Mouse (Mus musculus): ENCODE measurements around the gene Pdcd2. TPM values are rescaled to one million over a fixed set of nuclear protein-coding genes. Genes with fewer than 3 reads are reported as not detected.
A peak's percentile ranks its signal among the peaks of the same experiment; 100 is the strongest.

The Pdcd2 gene
- polyA plus RNA-seq, 1 experiment from 2014 or later: 65.1 TPM

DNA sequence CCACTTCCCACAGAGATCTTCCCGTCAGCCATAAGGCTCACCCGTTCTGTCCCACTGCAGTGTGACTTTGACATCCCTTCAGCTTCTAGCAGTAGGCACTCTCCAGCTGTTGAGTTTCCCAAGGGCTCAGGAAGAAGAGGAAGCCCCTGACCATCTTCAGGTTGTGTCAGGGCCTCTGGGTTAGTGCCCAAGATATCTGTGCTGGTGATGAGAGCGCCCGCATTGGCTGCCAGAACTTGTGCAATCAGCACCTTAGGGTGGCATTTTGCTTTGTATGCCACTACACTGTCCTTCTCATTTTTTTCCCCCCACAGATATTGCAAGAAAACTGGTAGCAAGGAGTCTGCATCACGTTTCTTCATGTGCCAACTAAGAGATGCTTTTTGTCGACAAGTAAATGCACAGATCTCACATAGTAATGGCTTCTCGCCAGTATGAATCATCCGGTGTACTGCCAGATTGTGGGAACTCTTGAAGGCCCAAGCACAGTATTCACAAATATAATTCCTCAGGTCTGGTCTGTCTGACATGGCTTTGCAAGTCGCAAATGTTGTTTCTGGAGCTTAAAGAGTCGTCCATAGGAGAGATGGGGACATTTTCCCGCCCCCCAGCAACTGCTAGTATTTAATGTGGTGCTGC lies 8.2 kb upstream of the Pdcd2 start:
- no peak for ATAC-seq (ENCODE audit: low FRiP score)
- Histone ChIP-seq H3K4me1 (peaks cover 4% of the 10 kb centered on the region; the same call in 1 of the 2 replicates), H3K9ac (no peak overlapping the region), H3K4me2 (no peak overlapping the region), H3K27me3 (peaks cover 21% of the 10 kb centered on the region), H3K27ac (no peak overlapping the region), H3K4me3 (replicated peaks) (no peak overlapping the region), H3K9me3 (no peaks in the 10 kb centered on the region), H3K36me3 (replicated peaks) (no peaks in the 10 kb centered on the region)
- 67% methylated on average over 11 of the region's 11 CpGs for WGBS

DNA sequence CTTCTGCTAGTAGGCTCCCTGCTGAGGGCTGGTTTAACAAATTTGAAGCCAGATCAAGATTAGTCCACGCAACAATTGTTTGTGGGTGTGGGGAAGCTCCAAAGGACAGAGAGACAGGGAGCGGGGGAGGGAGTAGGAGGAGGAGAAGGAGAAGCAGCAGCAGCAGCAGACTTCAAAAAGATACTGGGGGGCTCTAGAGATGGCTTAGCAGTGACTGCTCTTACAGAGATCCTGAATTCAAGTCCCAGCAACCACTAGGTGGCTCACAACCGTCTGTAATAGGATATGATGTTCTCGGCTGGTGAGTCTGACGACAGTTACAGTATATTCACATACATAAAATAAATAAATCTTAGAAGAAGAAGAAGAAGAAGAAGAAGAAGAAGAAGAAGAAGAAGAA lies 3.0 kb upstream of the Pdcd2 start:
- Histone ChIP-seq H3K4me2 (no peak overlapping the region), H3K4me1 (peaks cover 23% of the 10 kb centered on the region)

DNA sequence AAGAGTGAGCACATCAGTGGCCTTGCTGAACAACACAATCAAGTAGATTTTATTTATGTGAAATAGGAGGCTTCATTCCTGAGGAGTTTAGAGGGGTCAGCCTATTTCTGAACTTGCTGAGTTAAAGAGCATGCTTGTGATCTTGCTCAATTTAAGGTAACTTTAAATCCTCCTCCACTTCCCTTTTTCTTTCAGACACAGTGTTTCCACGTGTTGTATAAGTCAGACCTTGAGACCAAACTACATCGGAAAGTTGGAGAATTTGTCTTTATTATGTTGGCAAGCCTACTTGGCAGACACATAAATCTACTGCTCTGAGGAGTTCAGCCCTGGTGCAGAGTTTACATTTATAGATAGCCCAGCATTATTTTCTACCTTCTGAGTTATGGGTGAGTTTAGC lies 1.8 kb upstream of the Pdcd2 start:
- H3K27ac ChIP-seq: no peak overlapping the region
- WGBS: 88% methylated on average over 2 of the region's 2 CpGs
- H3K36me3 ChIP-seq (replicated peaks): peaks cover 15% of the 10 kb centered on the region
- H3K9me3 ChIP-seq: no peaks in the 10 kb centered on the region
- no peak overlapping the region for H3K4me3 ChIP-seq (replicated peaks)
- H3K4me1 ChIP-seq: peaks cover 23% of the 10 kb centered on the region
- no peak overlapping the region for H3K9ac ChIP-seq
- H3K4me2 ChIP-seq: no peak overlapping the region
- ATAC-seq (ENCODE audit: low FRiP score): no peak
- H3K27me3 ChIP-seq: no peaks in the 10 kb centered on the region

More for the DNA sequence above, 3.0 kb upstream of the Pdcd2 start:
- no peak overlapping the region for H3K27ac ChIP-seq
- no peak overlapping the region for H3K9ac ChIP-seq
- no peak overlapping the region for H3K4me3 ChIP-seq (replicated peaks)
- peaks cover 3% of the 10 kb centered on the region; the same call in 1 of the 2 replicates for H3K36me3 ChIP-seq (replicated peaks)
- WGBS: 3% methylated on average over 5 of the region's 5 CpGs
- H3K27me3 ChIP-seq: peaks cover 3% of the 10 kb centered on the region
- no peak for ATAC-seq (ENCODE audit: low FRiP score)
- H3K9me3 ChIP-seq: no peaks in the 10 kb centered on the region

DNA sequence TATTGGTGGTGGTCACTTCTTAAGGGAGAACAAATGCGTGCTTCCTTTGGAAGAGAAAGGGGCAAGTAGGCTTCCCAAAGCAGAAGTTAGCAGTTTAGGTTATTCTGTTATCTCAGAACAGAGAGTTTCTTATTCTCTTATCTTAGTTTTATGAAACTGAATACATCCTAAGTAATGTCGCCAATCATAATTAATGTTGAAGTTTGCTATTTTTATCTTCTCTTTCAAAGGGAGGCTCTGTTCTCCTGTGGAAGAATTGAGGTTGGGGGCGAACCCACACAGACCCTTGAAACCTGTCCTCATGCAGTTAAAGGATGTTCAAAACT lies 673 bp upstream of the Pdcd2 start:
- Histone ChIP-seq H3K4me2 (peak overlapping the region; percentile 71), H3K4me3 (replicated peaks) (peak overlapping the region; percentile 80), H3K27me3 (no peaks in the 10 kb centered on the region), H3K27ac (no peak overlapping the region), H3K9ac (peak overlapping the region; percentile 79), H3K4me1 (peaks cover 23% of the 10 kb centered on the region), H3K36me3 (replicated peaks) (peaks cover 18% of the 10 kb centered on the region), H3K9me3 (no peaks in the 10 kb centered on the region)
- ATAC-seq (ENCODE audit: low FRiP score): no peak
- 63% methylated on average over 3 of the region's 3 CpGs for WGBS

DNA sequence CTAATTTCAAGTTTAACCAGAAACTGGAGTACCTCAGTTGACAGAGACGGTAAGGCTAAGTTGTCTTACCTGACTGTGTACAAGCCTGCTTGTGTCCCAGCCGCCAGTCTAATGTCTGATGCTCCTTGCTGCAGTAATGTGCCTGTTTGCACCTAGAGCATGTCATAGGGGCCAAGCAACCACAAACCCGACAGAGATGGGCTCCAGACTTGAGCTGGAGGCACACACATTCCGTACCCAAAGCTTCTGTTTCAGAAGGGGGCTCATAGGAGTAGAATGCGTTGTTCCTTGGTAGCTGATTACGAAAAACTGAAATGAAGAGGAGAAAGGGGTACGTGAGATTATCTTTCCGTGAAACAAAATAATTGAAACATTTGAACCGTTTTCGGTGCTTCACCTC lies 797 bp downstream of the Pdcd2 start:
- H3K4me2 ChIP-seq: peak overlapping the region; percentile 71
- no peaks in the 10 kb centered on the region for H3K27me3 ChIP-seq
- peak overlapping the region; percentile 79 for H3K9ac ChIP-seq
- H3K4me1 ChIP-seq: peaks cover 23% of the 10 kb centered on the region
- no peak for ATAC-seq (ENCODE audit: low FRiP score)
- H3K36me3 ChIP-seq (replicated peaks): peaks cover 30% of the 10 kb centered on the region
- 15% methylated on average over 10 of the region's 10 CpGs for whole genome bisulfite sequencing
- H3K4me3 ChIP-seq (replicated peaks): peak overlapping the region; percentile 80
- H3K9me3 ChIP-seq: no peaks in the 10 kb centered on the region
- H3K27ac ChIP-seq: no peak overlapping the region

DNA sequence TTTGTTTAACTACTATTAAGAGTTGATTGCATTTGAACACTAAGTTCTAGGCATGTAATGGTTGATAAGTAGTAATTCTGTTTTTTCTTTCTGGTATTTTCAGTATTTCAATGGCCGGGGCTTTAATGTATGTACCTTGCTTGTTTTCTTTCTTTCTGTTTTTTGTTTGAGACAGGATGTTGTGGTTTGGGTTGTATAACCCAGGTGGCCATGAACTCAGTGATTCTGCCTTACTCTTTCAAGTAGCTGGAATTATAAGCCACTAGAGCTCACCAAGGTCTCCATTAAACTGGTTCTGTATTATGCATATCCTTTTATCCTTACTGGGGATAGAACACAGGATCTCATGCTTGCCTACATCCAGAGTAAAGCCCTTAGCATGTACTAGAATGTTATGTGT lies 8.3 kb downstream of the Pdcd2 start:
- Histone ChIP-seq H3K27me3 (no peaks in the 10 kb centered on the region), H3K36me3 (replicated peaks) (peaks cover 85% of the 10 kb centered on the region), H3K4me2 (no peak overlapping the region), H3K4me3 (replicated peaks) (no peak overlapping the region), H3K4me1 (no peaks in the 10 kb centered on the region), H3K9me3 (no peaks in the 10 kb centered on the region), H3K9ac (no peak overlapping the region), H3K27ac (no peak overlapping the region)
- no peak for ATAC-seq (ENCODE audit: low FRiP score)
- 94% methylated on average over 1 of the region's 1 CpGs for WGBS

DNA sequence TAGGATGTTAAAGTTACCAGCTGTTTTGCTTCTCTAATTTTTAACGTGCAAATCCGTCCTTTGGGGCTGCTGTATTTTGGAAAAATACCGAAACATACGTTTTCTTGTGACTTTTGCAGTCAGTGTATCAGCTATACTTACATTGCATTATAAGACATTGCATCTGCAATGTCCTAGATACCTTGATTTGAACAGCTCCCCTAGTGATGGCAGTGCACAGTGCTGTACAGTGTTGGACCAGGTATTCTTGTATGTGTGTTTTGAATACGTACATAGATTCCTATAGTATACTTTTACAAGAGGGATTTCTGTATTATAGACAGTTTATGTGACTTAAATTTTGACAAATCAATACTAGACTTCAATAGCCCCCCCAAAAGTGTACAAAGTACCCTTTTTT lies 8.9 kb downstream of the Pdcd2 start:
- Histone ChIP-seq H3K27me3 (no peaks in the 10 kb centered on the region), H3K36me3 (replicated peaks) (peaks cover 91% of the 10 kb centered on the region), H3K27ac (no peak overlapping the region), H3K4me1 (no peaks in the 10 kb centered on the region), H3K9me3 (no peaks in the 10 kb centered on the region), H3K4me2 (no peak overlapping the region), H3K4me3 (replicated peaks) (no peak overlapping the region), H3K9ac (no peak overlapping the region)
- ATAC-seq (ENCODE audit: low FRiP score): no peak
- 90% methylated on average over 5 of the region's 5 CpGs for WGBS

DNA sequence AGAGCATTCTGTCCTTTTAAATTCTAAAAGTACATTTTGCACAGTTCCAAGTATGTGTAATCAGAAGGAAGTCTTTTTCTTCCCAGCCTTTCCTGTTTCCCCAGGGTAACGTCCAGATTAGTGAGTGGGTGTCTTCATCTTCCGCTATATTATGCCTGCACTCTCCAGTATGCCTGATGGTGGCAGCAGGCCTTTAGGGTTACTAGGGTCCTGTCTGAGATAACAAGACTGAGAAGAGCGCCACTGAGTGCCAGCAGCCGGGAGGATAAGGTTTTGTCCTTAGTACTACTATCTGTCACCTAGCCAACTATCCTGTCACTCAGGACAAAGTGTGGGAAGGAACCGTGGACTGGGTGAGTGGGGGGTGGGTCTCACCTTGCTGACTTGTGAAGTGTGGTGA lies 9.3 kb downstream of the Pdcd2 start:
- Histone ChIP-seq H3K36me3 (replicated peaks) (peaks cover 91% of the 10 kb centered on the region), H3K9me3 (no peaks in the 10 kb centered on the region), H3K9ac (no peak overlapping the region), H3K4me3 (replicated peaks) (no peak overlapping the region), H3K27ac (no peak overlapping the region), H3K27me3 (no peaks in the 10 kb centered on the region), H3K4me1 (no peaks in the 10 kb centered on the region), H3K4me2 (no peak overlapping the region)
- no peak for ATAC-seq (ENCODE audit: low FRiP score)
- 82% methylated on average over 5 of the region's 5 CpGs for WGBS

DNA sequence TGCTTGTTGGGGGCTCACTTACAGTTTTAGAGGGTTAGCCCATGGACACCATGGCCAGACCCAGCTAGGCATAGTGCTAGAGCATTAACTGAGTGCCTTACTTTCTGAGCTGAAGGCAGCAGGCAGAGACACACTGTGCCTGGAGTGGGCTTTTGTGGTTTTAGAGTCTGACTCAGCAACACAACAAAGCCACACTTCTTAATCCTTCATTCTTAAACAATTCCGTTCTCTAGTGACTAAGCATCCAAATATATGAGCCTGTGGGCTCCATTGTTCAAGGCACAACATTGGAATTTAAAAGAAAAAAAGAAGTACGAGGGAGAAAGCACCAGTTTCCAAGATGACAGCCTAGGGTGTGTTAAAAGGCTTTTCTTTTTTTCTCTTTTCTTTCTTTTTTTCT lies 16.4 kb downstream of the Pdcd2 start:
- no peak overlapping the region for H3K4me3 ChIP-seq (replicated peaks)
- no peaks in the 10 kb centered on the region for H3K27me3 ChIP-seq
- no peak overlapping the region for H3K9ac ChIP-seq
- no peak overlapping the region for H3K27ac ChIP-seq
- no peaks in the 10 kb centered on the region for H3K4me1 ChIP-seq
- peaks cover 96% of the 10 kb centered on the region for H3K36me3 ChIP-seq (replicated peaks)
- WGBS: 64% methylated on average over 2 of the region's 2 CpGs
- H3K4me2 ChIP-seq: no peak overlapping the region
- H3K9me3 ChIP-seq: 0 out of 2 replicates have a peak, but pooled peaks cover 6% of the 10 kb centered on the region
- ATAC-seq (ENCODE audit: low FRiP score): no peak

DNA sequence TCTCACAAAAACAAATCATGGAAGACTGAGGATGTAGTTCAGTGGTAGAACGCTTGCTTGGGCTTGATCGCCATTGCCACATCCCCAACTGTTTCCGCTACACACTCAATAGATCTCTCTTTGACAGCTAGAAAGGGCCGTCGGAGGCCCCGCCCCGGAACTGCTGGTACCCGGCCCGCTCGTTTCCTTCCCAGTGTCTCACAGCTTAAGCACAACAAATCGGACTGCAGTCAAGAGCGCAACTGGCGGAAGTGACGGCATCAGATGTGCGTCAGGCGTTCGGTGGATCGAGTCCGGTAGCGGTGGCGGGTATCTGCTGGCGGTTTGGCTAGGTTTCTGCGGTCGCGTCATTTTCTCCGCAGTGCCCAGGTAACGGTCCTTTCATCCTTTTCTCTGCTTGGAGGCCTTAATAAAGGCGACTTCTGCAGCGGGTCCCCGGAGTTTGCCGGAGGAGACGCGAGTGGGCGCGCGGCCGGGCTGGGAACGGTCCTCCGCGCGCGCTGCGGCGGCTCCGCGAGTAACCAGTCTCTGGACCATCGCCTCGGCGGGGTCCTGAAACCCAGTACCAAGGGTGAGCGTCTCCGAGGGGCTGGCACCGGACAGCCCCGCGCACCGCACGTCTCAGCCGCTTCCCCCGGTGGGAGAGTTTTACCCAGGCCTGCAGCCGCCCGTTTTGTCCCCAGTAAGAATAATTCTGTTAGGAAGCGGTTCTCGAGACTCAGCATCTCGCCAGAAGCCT lies 27.3 kb downstream of the Pdcd2 start, which contains the start of the genes Psmb1 and Tbp:
Gene Psmb1 (minus strand): TSS at position 96 of the 739 bp plus-strand sequence.
Gene Tbp (plus strand): TSS at position 233 of the 739 bp plus-strand sequence.
- peak within 1 kb of the TSS; percentile 96 for H3K4me3 ChIP-seq (replicated peaks)
- no peaks in the 10 kb centered on the region for H3K27me3 ChIP-seq
- peaks cover 38% of the 10 kb centered on the region for H3K4me1 ChIP-seq
- peak; percentile 93 for ATAC-seq (ENCODE audit: low FRiP score)
- peaks cover 29% of the 10 kb centered on the region for H3K36me3 ChIP-seq (replicated peaks)
- H3K9me3 ChIP-seq: no peaks in the 10 kb centered on the region
- H3K9ac ChIP-seq: peak within 1 kb of the TSS; percentile 86
- under 1% methylated on average over 63 of the region's 63 CpGs for WGBS
- peak within 1 kb of the TSS; percentile 81 for H3K4me2 ChIP-seq
- H3K27ac ChIP-seq: peak within 1 kb of the TSS; percentile 95

DNA sequence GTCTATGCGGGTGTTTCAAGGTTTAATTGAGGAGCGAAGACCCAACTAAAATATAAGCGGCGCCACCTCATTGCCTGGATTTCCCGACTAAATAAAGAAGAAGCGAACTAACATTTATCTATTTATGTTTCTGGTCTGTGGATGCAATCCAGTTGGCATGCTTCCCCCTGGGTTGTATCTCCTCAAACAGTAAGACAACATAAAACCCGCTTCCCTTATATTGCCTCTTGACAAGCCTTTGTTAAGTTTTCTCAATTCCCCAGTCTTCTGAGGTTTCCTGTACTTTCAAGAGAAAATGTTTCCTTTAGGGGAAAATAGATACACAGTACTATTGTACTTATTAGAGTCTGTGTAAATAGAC lies 28.4 kb downstream of the Pdcd2 start:
- Histone ChIP-seq H3K4me3 (replicated peaks) (peak overlapping the region; percentile 96), H3K27ac (0 out of 2 replicates have a peak overlapping the region, but pooled peaks have one; percentile 95), H3K4me1 (peaks cover 38% of the 10 kb centered on the region), H3K9me3 (no peaks in the 10 kb centered on the region), H3K4me2 (peak overlapping the region; percentile 81), H3K9ac (peak overlapping the region; percentile 82; the same call in 1 of the 2 replicates), H3K36me3 (replicated peaks) (peaks cover 24% of the 10 kb centered on the region), H3K27me3 (no peaks in the 10 kb centered on the region)
- ATAC-seq (ENCODE audit: low FRiP score): no peak
- WGBS: 45% methylated on average over 7 of the region's 7 CpGs

DNA sequence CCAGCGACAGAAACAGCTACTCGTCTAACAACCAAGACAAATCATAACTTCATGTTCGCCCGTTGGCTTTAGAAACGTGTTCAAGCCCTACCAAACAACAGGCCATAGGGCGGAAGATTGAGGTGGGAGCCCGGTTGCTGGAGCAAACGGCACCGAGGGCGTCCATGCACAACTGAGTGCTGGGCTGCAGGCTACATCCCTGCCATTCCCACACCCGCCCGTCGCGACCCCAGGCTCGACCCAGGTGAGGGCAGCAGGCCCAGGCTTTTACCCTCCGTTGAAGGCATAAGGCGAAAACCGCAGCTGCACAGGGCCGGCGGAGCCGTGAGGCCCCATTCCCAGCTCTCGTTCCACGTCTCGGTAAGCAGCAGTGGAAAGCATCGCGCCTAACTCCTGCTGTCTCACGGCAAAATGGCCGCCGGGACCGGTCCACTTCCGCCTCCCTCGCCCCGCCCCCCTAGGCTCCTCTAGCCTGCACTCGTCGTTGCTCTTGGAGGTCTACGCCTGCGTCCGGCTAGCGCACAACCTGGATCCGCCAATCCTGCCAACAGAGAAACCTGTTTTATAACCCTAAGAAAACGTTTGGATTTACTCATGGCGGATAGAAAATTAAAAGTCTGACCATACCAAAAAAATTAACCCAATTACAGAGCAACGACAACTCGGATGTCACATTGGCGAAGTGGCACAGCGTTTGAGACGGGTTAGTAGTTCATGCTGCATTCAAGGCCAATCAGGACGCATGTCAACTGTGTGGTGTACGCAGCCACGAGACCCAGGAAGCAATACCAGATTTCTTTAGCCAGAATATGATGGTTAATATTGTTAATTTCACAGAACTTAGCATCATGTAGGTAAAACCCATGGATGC lies 29.0 kb downstream of the Pdcd2 start:
- ATAC-seq (ENCODE audit: low FRiP score): peak; percentile 96
- Histone ChIP-seq H3K4me1 (peaks cover 38% of the 10 kb centered on the region), H3K9ac (peak overlapping the region; percentile 82), H3K4me3 (replicated peaks) (peak overlapping the region; percentile 96), H3K27me3 (no peaks in the 10 kb centered on the region), H3K9me3 (no peaks in the 10 kb centered on the region), H3K27ac (peak overlapping the region; percentile 95), H3K36me3 (replicated peaks) (peaks cover 26% of the 10 kb centered on the region), H3K4me2 (peak overlapping the region; percentile 81)
- under 1% methylated on average over 50 of the region's 50 CpGs for WGBS
